ENCODE assay signal across 8 mouse cellular contexts in the genomic region with DNA sequence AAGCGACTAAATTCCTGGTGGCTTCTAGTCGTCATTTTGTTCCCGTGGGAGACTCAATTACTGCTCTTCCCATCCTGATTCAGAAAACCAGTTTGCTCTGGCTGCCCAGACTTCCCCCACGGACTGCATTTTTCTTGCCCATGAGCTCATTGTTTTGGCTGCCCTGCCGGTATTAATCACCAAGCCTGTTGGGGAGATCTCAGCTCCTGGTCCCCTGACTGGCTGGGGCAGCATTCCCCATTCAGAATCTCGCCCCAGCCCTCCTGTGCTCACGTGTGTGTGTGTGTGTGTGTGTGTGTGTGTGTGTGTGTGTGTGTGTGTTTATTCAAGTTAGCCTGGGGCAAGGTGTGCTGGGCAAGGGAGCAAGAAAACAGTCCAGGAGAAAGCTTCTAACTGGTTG. TPM values are rescaled to one million over a fixed set of nuclear protein-coding genes. Genes with fewer than 3 reads are reported as not detected.
DNase-seq lines count a peak whose midpoint lies in the region; ATAC-seq and TF ChIP-seq lines count a peak whose summit lies in the region.

No protein-coding gene starts in this region.

- no peak overlapping the region for H3K4me3 ChIP-seq in forebrain, embryonic 15.5 days
- H3K4me3 ChIP-seq in liver, embryonic 14.5 days (ENCODE audit: insufficient read depth in 1 of 2, low read depth in 2 of 2, low read length in 2 of 2) = no peak overlapping the region

- no peaks in the 10 kb centered on the region for H3K27me3 ChIP-seq in forebrain, embryonic 15.5 days
- H3K27me3 ChIP-seq in liver, embryonic 14.5 days (ENCODE audit: control insufficient read depth, insufficient read depth, low read length) = no peaks in the 10 kb centered on the region

- DNase-seq in layer of hippocampus, adult 8-10 months (ENCODE audit: low spot score in 2 of 2) = peak; percentile 34 to 41
- DNase-seq in layer of hippocampus, adult 9-10 months (ENCODE audit: low spot score) = no peak
- peak; percentile 68 for DNase-seq in R1 (ENCODE audit: low read depth, low spot score)
- DNase-seq in induced T-regulatory cell, adult 2 months (ENCODE audit: low read depth) = peak; percentile 58
- no peak for DNase-seq in liver, embryonic 14.5 days (ENCODE audit: low read depth in 3 of 3, low spot score in 3 of 3)
- peak; percentile 48 for DNase-seq in retina, embryonic 14.5 days (ENCODE audit: low spot score)

- no peaks in the 10 kb centered on the region for H3K9me3 ChIP-seq in forebrain, embryonic 15.5 days
- no peaks in the 10 kb centered on the region for H3K9me3 ChIP-seq in liver, embryonic 14.5 days (ENCODE audit: control insufficient read depth, low read length)

- TF ChIP-seq EP300 in liver, embryonic 14.5 days (IDR thresholded peaks at IDR 0.05; ENCODE audit: low read depth) = no peak

- H3K4me2 ChIP-seq in forebrain, embryonic 15.5 days (replicated peaks) = no peak overlapping the region
- H3K4me2 ChIP-seq in liver, embryonic 14.5 days (ENCODE audit: low read depth) = no peak overlapping the region; the same call in 1 of the 2 replicates

- H3K9ac ChIP-seq in forebrain, embryonic 15.5 days (replicated peaks) = no peak overlapping the region
- H3K9ac ChIP-seq in liver, embryonic 14.5 days (replicated peaks) = no peak overlapping the region

- H3K36me3 ChIP-seq in forebrain, embryonic 15.5 days = peaks cover 21% of the 10 kb centered on the region
- peaks cover 33% of the 10 kb centered on the region for H3K36me3 ChIP-seq in liver, embryonic 14.5 days (replicated peaks; ENCODE audit: control insufficient read depth, insufficient read depth, low read depth)

- H3K27ac ChIP-seq in forebrain, embryonic 15.5 days (replicated peaks) = peak overlapping the region; percentile 81
- H3K27ac ChIP-seq in liver, embryonic 14.5 days = peak overlapping the region; percentile 62

- no peak for TF ChIP-seq CTCF in liver, embryonic 14.5 days (IDR thresholded peaks at IDR 0.05; ENCODE audit: low read depth)

- peaks cover 38% of the 10 kb centered on the region for H3K4me1 ChIP-seq in forebrain, embryonic 15.5 days
- H3K4me1 ChIP-seq in liver, embryonic 14.5 days (replicated peaks; ENCODE audit: control insufficient read depth in 2 of 2, insufficient read depth in 2 of 2, low read length in 1 of 2) = peaks cover 52 to 74% of the 10 kb centered on the region in 2 experiments

- 19% methylated on average over 7 of the region's 7 CpGs for WGBS in forebrain, embryonic 15.5 days
- WGBS in liver, embryonic 14.5 days (ENCODE audit: insufficient replicate concordance) = 45% methylated on average over 7 of the region's 7 CpGs

- ATAC-seq in forebrain, embryonic 15.5 days (replicated peaks) = peak; percentile 71
- ATAC-seq in liver, embryonic 14.5 days (ENCODE audit: insufficient read depth) = no peak
- no peak for ATAC-seq in granulocyte monocyte progenitor cell, adult 5-6 weeks (replicated peaks; ENCODE audit: poor library complexity, severe bottlenecking)

RNA-seq across cellular contexts. Expression of a gene that starts 9.4 kb away (rescaled TPM):
- total RNA-seq in layer of hippocampus, adult 8-10 months (2022) = 10 to 100 TPM; 55.1 to 73.6 (median 61.1) TPM
- polyA plus RNA-seq in forebrain, embryonic 15.5 days (2015; fragmentation: Nextera tagmentation; extraction: Ambion mirVana) = 48.1 and 52.4 TPM in 2 replicates
- 26.6 and 34.6 TPM in 2 replicates for polyA plus RNA-seq in liver, embryonic 14.5 days (2012; rRNA removed)
- 39.2 and 45.0 TPM in 2 replicates for polyA plus RNA-seq in liver, embryonic 14.5 days (2014; fragmentation: Nextera tagmentation; extraction: Ambion mirVana)
- 88.5 and 94.4 TPM in 2 replicates for total RNA-seq in granulocyte monocyte progenitor cell, adult 5-6 weeks (2014; fragmentation: Nextera tagmentation)
- total RNA-seq in granulocyte monocyte progenitor cell, adult 5-6 weeks (2017) = 123 and 124 TPM in 2 replicates

RNA-seq across cellular contexts. Expression of a gene that starts 19.7 kb away (rescaled TPM):
- 10 to 100 TPM in 2 of 4 experiments, 1 to 10 TPM in 2; 5.2 to 17.9 (median 10.4) TPM for total RNA-seq in layer of hippocampus, adult 8-10 months (2022)
- 0.45 and 0.56 TPM in 2 replicates for polyA plus RNA-seq in forebrain, embryonic 15.5 days (2015; fragmentation: Nextera tagmentation; extraction: Ambion mirVana)
- 0.12 and 0.43 TPM in 2 replicates for polyA plus RNA-seq in liver, embryonic 14.5 days (2012; rRNA removed)
- polyA plus RNA-seq in liver, embryonic 14.5 days (2014; fragmentation: Nextera tagmentation; extraction: Ambion mirVana) = 0.17 and 0.47 TPM in 2 replicates
- 0.23 and 1.4 TPM in 2 replicates for total RNA-seq in granulocyte monocyte progenitor cell, adult 5-6 weeks (2014; fragmentation: Nextera tagmentation)
- total RNA-seq in granulocyte monocyte progenitor cell, adult 5-6 weeks (2017) = 0.17 TPM in 1 of 2 replicates, not detected in the other

RNA-seq across cellular contexts. Expression of a gene that starts 43.2 kb away (rescaled TPM):
- total RNA-seq in layer of hippocampus, adult 8-10 months (2022) = 100 to 1,000 TPM; 286 to 320 (median 297) TPM
- polyA plus RNA-seq in forebrain, embryonic 15.5 days (2015; fragmentation: Nextera tagmentation; extraction: Ambion mirVana) = 112 and 121 TPM in 2 replicates
- polyA plus RNA-seq in liver, embryonic 14.5 days (2012; rRNA removed) = 10.2 and 14.9 TPM in 2 replicates
- 26.8 and 27.1 TPM in 2 replicates for polyA plus RNA-seq in liver, embryonic 14.5 days (2014; fragmentation: Nextera tagmentation; extraction: Ambion mirVana)
- 44.2 and 44.3 TPM in 2 replicates for total RNA-seq in granulocyte monocyte progenitor cell, adult 5-6 weeks (2014; fragmentation: Nextera tagmentation)
- 47.7 and 63.0 TPM in 2 replicates for total RNA-seq in granulocyte monocyte progenitor cell, adult 5-6 weeks (2017)

Comparison
In these comparisons a context has a peak if more than half of its experiments do, and no peak if none do; other contexts are left out.
1. DNase-seq: peak in layer of hippocampus, adult 8-10 months (2 of 2), R1 (single experiment), induced T-regulatory cell, adult 2 months (single experiment) and retina, embryonic 14.5 days (single experiment); none in layer of hippocampus, adult 9-10 months (single experiment) and liver, embryonic 14.5 days (0 of 3).
2. RNA of a gene that starts 43.2 kb away (total RNA-seq): 286 to 320 TPM in layer of hippocampus, adult 8-10 months; 44.2 to 63.0 TPM in granulocyte monocyte progenitor cell, adult 5-6 weeks; every median in the first group is over 4 times any median in the second.